Mouse (Mus musculus) urinary bladder, postnatal 14 days (tissue): ENCODE data around the gene Chd3.

Experiments used
- DNase-seq: peaks from one replicate; pipeline ENCODE4 v3.0.0; 2021; ENCODE audit warnings: low spot score

The Chd3 gene

DNA sequence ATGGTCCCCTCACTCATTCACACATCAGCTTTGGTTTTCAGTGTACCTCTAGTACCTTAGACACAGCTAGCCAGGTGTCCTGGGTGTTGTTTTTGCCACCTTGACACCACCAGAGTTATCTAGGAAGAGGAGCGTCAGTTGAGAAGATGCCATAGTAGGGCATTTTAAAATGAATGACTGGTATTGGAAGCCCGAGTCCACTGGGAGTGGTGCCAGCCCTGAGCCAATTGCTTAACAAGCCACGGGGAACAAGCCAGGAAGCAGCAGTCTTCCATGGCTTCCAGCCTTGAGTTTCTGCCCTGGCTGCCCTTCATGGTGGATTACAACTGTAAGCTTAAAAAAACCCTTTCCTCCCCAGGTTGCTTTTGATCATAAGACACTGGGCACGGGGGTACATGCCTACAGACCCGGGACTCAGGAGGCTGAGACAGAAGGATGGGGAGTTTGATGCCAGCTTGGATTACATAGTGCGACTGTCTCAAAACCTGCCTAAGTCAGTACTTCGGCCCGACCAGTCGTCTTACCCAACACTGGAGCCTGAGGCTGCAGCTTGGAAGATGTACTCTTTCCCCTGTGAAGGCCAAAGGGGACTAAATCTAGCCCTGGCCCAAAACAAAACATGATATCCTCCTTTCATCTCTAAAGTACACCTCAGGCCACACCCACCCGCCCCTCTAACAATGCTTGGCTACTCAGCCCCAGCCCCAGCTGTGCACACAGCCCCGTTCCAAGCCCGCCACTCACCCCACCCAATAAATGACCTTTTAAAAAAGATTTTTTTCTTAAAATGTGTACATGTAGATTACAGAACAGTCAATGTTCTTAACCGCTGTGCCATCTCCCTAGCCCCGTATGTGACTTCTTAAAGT lies 20.6 kb upstream of the Chd3 start:
- peak; percentile 58 for DNase-seq

- DNase-seq = no peak
These were observed 19.5 kb upstream of the Chd3 start for GRCm38 (mm10) chr11:69388680-69389079.

DNA sequence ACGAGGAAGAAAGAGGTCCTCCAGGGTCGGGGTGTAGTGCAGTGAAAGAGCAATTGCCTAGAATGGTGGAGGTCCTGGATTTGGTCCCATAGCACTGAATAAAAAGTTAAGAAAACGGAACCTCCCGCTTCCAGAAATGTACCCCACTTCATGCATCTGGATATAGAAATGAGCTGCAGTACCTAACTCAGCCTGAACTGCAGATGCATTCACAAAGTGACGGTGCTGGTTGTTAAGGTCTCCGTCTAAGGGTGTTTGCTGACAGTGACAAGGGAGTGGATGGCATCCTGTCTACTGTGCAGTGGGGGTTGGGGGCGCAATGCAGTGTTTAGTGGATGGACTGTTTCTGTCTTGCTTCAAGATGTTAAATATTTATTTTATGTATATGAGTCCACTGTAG lies 17.6 kb upstream of the Chd3 start:
- no peak for DNase-seq

GRCm38 (mm10) chr11:69384979-69385378 lies 15.8 kb upstream of the Chd3 start:
- no peak for DNase-seq

DNA sequence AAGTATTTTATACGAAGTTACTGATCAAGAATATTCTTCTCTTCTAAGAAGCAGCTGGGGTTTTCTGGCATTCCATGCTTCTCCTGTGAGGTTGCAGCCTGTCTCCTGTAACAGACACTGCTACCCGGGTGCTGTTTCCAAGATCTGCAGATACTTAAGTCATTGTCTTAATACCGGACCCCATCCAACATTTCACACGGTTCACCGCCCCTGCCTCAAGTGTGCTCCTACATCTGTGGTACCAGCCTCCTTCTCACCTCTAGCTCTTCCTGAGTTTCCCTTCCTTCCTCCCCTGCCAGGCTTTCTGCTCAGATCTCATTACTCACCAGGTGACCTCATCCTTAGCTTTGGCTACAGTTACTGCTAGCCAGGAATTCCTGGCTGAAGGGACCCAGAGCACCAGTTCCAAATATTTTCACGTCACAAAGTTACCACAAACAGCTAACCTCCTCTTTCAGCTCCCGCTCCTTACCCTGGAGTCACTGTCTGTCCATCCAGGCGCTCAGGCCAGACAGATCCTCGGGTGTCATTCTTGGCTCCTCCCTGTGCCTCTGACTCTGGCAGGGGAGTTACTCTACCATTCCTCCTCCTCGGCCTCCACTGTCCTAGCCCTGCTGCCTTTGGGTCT lies 13.4 kb upstream of the Chd3 start:
- DNase-seq = no peak

- DNase-seq = no peak
These were observed 12.2 kb upstream of the Chd3 start for GRCm38 (mm10) chr11:69381356-69381755.

DNA sequence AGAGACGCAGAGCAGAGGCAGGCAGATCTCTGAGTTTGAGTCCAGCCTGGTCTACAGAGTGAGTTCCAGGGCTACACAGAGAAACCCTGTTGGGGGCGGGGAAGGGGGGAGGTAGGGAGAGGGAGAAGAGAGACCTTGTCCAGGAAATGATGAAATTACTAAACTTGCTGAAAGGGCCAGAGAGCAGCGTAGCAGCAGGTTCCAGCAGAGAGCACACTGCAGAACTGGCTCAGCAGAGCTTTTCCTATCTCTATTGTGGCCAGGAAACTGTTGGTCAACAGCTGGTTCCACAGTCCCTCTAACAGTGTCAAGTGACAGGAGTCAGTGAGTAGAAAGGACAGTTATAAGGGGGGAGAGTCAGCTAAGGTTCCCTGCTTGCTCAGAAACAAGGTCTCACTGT lies 10.4 kb upstream of the Chd3 start:
- no peak for DNase-seq

- no peak for DNase-seq
These were observed 8.6 kb upstream of the Chd3 start for GRCm38 (mm10) chr11:69377766-69378165.

GRCm38 (mm10) chr11:69375646-69376045 lies 6.4 kb upstream of the Chd3 start:
- DNase-seq = no peak

DNA sequence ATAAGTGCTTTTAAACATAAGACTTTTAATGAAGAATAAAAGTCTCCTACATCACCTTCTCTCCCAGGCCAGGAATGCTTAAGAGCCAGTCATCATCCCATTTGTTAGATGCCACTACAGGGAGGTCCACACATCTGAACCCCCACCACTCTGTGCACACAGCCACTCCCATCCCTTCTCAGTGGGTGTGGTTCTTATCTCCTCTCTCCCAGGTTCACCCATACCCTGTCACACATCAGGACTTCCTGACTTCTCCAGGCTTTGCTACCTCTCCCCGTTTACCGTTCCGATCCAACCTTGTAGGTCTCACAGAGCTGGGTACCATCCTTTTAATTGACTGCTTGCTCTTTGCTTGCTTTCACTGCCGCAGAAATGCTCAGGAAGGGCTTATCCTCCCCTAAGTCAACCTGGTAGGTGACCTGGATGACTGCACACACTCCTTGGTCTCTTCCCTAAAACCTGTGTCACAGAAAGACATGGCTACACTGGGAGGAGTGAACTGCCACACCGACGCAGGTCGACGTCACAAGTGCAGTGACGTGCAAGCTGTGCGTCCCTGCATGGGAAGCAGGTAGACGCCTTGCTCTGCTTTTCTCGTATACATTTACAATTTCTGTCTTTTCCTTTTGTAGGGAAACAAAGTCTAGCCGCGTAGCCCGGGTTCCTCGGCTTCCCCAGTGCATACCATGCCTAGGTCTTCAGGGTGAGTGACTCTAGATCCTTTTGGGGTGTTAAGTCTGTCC lies 4.2 kb upstream of the Chd3 start:
- no peak for DNase-seq

GRCm38 (mm10) chr11:69372780-69373170 lies 3.6 kb upstream of the Chd3 start:
- DNase-seq = no peak

DNA sequence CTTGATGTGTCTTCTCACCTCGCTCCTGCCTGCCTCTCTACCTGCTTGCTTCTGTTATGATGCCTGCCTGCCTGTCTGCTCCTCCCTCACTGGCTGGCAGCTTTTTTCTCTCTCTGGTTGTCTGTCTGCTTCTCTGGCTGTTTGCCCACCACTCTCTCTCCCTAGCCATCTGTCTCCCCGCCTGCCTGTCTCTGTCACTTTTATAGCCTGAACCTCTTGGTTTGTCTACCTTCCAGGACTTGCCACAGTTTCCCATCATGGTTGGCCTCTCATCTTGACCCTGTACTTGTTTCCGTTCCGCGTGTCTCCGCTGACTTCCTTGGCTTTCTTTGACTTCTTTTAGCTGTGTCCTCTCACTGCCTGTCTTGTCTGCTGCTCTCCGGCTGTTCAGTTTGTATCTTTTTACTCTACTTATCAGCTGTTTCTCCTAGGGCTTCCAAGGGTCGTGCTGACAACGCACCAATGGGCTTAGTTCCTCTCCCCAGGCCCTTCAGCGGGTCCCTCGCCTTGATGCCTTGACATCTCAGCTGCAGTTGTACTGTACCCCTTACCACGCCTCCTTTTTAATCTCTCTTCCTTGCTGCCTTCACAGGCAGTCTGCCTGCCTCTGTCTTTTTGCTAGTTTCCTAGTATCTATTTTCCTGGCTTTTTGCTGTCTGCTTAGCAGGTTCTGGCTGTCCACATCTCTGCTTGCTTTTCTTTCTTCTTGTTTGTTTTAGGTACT lies 3.0 kb upstream of the Chd3 start:
- DNase-seq = no peak

- DNase-seq = no peak
These were observed 2.4 kb upstream of the Chd3 start for GRCm38 (mm10) chr11:69371601-69372000.

DNA sequence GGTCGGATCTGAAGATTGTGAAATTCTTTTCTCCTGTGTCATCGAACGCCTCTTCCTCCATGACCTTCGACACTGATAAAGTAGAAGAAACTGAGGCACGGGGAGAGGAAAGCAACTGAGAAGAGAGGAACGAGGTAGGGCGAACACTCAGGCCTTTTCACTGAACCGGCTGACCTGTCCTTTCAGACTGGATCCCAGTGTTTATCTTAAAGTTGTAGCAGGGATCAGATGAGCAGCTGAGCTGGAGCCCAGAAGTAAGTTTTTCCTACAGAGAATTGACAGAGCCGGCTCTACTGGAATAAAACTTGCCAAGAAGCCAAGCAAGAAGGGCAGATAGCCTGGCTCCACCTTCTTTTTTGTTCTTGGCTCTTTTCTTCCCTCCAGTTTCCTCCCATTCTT lies 1.6 kb upstream of the Chd3 start:
- no peak for DNase-seq

DNA sequence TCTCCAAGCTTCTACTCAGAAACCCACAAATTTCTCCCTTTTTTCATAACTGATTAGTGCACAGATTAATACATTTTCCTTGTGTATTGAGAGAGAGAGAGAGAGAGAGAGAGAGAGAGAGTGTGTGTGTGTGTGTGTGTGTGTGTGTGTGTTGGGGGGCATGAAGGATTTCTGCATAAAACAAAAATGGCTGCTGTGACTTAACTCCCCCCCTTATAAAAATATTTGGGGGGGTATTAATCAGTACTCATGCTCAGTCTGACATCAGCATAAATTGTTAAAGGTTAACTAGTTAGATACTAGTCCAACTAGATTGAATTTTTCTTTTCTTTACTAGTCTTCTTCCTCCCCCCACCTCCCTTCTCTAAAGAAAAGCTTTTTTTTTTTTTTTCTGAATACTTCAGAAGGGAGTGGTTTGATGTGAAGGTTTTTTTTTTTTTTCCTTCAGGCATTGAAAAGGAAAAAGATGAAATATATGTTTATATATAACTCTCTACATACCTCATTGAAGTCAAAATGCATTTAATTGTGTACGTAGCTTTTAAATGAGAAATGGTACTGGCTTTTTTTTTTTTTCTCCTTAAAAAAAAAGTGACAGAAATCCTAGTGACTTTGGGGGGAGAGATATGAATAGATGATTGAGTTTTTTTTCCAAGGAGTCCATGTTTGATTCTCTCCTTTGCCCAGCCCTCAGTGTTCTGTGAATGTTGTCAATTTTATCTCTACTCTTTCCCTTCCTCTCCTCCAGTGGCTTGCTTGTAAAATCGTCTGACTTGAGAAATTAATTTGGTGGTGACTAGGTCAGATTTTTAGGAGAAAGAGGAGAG lies 997 bp upstream of the Chd3 start:
- no peak for DNase-seq

DNA sequence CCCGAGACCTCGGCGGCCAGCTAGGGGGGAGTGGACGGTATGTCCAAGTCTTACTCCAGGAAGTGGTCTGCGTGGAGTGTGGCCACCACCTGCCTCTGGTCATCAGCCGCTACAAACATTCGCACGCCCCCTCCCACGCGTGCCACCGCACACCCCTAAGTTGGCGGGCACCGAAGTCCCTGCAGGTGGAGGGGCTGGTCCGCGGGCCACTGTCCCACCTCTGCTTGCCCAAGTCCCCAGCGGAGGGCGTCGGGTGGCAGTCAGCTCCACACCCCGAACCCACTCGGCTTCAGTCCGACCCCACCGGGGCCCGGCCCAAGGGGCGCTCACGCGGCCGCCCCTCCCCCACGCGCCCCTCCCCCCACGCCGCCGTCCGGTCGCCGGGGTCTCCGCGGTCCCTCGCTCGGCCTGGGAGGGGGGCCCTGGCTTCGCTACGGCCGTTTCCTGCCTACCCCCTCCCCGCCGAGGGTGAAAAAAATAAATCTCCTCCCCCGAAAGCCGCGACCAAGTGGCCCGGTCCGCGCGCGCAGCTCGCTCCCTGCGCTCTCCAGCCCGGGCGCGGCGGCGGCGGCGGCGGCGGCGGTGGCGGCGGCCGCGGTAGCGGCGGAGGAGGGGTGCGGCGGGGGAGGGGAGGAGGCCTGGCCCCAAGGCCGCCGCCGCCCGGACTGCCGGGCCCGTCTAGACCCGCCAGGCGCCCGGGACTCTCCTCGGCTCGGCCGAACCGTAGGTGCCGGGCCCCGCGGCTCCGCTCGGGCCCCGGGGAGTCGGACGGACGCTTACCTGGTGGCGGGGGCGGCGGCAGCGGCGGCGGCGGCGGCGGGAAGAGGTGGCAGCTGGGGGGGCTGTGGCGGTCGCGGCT lies 621 bp downstream of the Chd3 start:
- peak; percentile 32 for DNase-seq

DNA sequence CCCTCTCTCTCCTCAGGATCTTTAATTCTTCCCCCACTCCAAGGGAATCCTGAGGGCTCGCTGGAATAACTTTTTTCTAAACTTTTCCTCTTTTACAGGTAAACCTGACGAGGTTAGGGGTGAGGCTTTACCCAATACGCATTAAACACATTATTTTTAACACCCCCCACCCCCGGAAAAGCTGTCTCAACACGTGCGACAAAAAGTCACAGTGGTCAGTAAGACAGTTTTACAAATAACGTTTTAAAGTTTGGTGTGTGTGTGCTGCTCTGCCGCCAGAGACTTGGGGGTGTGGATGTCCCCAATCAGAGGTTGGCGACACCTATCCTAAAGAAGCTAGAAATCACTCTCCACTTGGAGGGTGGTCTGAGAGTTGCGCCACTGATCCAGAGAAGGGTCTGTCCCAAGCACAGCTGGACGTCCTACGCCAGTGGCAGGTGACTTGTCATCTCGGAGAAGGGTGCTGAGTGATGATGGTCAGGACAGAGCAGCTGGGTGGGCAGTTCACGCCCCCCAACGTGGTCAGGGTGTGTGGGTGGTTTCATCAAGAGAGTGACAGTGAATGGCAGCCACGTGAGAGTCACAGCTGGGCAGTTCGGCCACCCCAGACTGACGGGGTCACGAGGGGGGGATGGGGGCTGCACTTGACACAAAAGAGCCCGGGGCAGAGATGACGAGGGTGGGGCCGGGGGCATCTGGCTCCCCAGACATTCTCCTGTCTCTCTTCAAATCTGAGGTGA lies 1.4 kb downstream of the Chd3 start:
- DNase-seq = no peak

GRCm38 (mm10) chr11:69366855-69367615 lies 2.2 kb downstream of the Chd3 start:
- peak; percentile 35 for DNase-seq
